Mouse (Mus musculus) liver, embryonic 11.5 days (tissue): Measurements from ENCODE around the gene Hal. TPM values are rescaled to one million over a fixed set of nuclear protein-coding genes. Genes with fewer than 3 reads are reported as not detected.

Experiments
- ATAC-seq: fragments of 200-750 bp; cut with Nextera tagmentation; replicated peaks from 2 replicates; pipeline ENCODE4 v1.8.0; 2017; ENCODE audit warnings: moderate number of reproducible peaks, mild to moderate bottlenecking, moderate TSS enrichment, moderate library complexity; ENCODE audit not compliant: low FRiP score
- DNase-seq: peaks from one replicate; pipeline ENCODE4 v3.0.0-alpha.2; 2017; ENCODE audit warnings: low spot score
- H3K27ac ChIP-seq: fragments of 300-500 bp; sonication (generic); 2 replicates; pipeline ENCODE4 v1.5.1; 2014; ENCODE audit warnings: mild to moderate bottlenecking, low read depth, low read length, control low read depth
- H3K27me3 ChIP-seq: fragments of 300-500 bp; sonication (generic); replicated peaks from 2 replicates; pipeline ENCODE4 v1.6.1; 2014; ENCODE audit warnings: low read length, mixed read lengths; ENCODE audit not compliant: control insufficient read depth, insufficient read depth
- H3K36me3 ChIP-seq: fragments of 300-500 bp; sonication (generic); 2 replicates; pipeline ENCODE4 v1.6.1; 2014; ENCODE audit warnings: mild to moderate bottlenecking, low read length, moderate library complexity, mixed read lengths; ENCODE audit not compliant: control insufficient read depth, insufficient read depth
- H3K4me1 ChIP-seq: fragments of 300-500 bp; sonication (generic); replicated peaks from 2 replicates; pipeline ENCODE4 v1.6.1; 2014; ENCODE audit warnings: low read length, mixed read lengths; ENCODE audit not compliant: control insufficient read depth, insufficient read depth
- H3K4me2 ChIP-seq: fragments of 300-500 bp; sonication (generic); 2 replicates; pipeline ENCODE4 v1.6.1; 2014; ENCODE audit warnings: mild to moderate bottlenecking, control low read depth, moderate library complexity
- H3K4me3 ChIP-seq: fragments of 300-500 bp; sonication (generic); 2 replicates; pipeline ENCODE4 v1.5.1; 2014; ENCODE audit warnings: low read depth, low read length, control low read depth
- H3K9ac ChIP-seq: fragments of 300-500 bp; sonication (generic); 2 replicates; pipeline ENCODE4 v1.6.1; 2014; ENCODE audit warnings: low read depth, low read length, control low read depth
- H3K9me3 ChIP-seq: fragments of 300-500 bp; sonication (generic); 2 replicates; pipeline ENCODE4 v1.6.1; 2016; ENCODE audit warnings: low read length, inconsistent platforms, mixed read lengths; ENCODE audit not compliant: control insufficient read depth
- WGBS: fragments of 180-500 bp; shearing (Covaris S2); extraction: QIAGEN DNeasy Blood & Tissue Kit; methylation state at CpG from one replicate; pipeline ENCODE4 v1.1.7; 2014; 5-methylcytosine and 5-hydroxymethylcytosine counted together
- polyA plus RNA-seq: library from polyadenylated mRNA; unstranded; fragments of >200 nt; fragmentation: Nextera tagmentation; extraction: Ambion mirVana; gene quantifications from 2 replicates; pipeline ENCODE4 v1.2.1, GENCODE M21; 2014

Gene Hal
- polyA plus RNA-seq, 1 experiment from 2014 or later: 1.3 TPM

GRCm38 (mm10) chr10:93500864-93501263 lies 12.3 kb downstream of the Hal start:
- H3K9me3 ChIP-seq: no peaks in the 10 kb centered on the region
- no peak overlapping the region for H3K27ac ChIP-seq
- no peak for ATAC-seq
- H3K9ac ChIP-seq: no peak overlapping the region
- DNase-seq: no peak
- H3K27me3 ChIP-seq: no peaks in the 10 kb centered on the region
- H3K4me1 ChIP-seq: no peaks in the 10 kb centered on the region
- 67% methylated on average over 10 of the region's 10 CpGs for WGBS
- no peak overlapping the region for H3K4me3 ChIP-seq
- no peak overlapping the region for H3K4me2 ChIP-seq
- no peaks in the 10 kb centered on the region for H3K36me3 ChIP-seq

DNA sequence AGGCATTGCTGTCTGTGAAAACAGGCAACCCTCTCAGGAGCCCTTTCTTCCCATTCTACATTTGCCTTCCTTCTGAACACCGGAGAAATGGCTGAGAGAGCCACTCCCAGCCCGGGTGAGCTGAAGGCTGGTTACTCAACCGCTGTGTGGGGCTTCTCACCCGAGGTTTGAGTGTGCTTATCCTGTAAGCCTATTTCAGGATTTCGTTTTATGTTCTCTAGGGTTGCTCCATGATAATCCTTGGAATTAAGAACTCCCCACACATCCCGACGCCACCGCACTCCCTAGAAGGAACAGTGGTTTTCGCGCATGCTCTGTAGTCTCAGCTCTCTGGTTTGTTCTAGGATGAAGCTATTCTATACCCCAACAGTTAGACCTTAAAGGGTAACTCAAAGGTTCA lies 12.8 kb downstream of the Hal start:
- H3K4me2 ChIP-seq: no peak overlapping the region
- no peaks in the 10 kb centered on the region for H3K27me3 ChIP-seq
- no peaks in the 10 kb centered on the region for H3K9me3 ChIP-seq
- no peak overlapping the region for H3K9ac ChIP-seq
- WGBS: 81% methylated on average over 10 of the region's 10 CpGs
- ATAC-seq (no peak), DNase-seq (no peak)
- no peaks in the 10 kb centered on the region for H3K4me1 ChIP-seq
- H3K27ac ChIP-seq: no peak overlapping the region
- H3K4me3 ChIP-seq: no peak overlapping the region
- no peaks in the 10 kb centered on the region for H3K36me3 ChIP-seq

DNA sequence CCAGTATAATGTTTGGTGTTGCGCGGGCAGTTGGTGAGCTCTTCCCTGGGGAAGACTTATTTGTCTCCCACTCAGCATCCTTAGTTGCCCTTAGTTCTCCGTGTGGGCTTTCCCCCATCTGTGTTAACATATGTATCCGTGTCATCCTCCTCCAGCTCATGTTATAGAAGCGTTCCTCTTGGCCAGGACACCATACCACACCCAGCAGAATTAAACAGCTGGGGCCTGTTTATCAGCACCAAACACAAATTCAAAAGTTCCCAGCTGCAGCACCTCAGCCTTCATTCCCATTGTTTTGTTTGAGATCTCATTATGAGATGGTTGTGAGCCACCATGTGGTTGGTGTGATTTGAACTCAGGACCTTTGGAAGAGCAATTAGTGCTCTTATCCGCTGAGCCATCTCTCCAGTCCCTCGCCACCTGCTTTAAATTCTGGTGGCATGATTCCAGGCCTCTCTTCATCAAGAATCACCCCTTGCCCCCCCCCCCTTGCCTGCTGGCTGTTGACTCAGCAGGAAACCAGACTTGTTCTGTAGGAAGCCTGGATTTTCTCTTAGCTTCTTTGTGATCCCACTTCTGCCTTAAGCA lies 19.9 kb downstream of the Hal start:
- ATAC-seq (no peak), DNase-seq (no peak)
- H3K9me3 ChIP-seq: no peaks in the 10 kb centered on the region
- no peak overlapping the region for H3K27ac ChIP-seq
- no peak overlapping the region for H3K4me2 ChIP-seq
- no peaks in the 10 kb centered on the region for H3K4me1 ChIP-seq
- H3K4me3 ChIP-seq: no peak overlapping the region
- H3K9ac ChIP-seq: no peak overlapping the region
- H3K27me3 ChIP-seq: no peaks in the 10 kb centered on the region
- 83% methylated on average over 7 of the region's 7 CpGs for WGBS
- H3K36me3 ChIP-seq: no peaks in the 10 kb centered on the region

GRCm38 (mm10) chr10:93509532-93510153 lies 21.1 kb downstream of the Hal start:
- Histone ChIP-seq H3K27me3 (no peaks in the 10 kb centered on the region), H3K27ac (no peak overlapping the region), H3K4me3 (no peak overlapping the region), H3K9ac (no peak overlapping the region), H3K36me3 (no peaks in the 10 kb centered on the region), H3K4me1 (no peaks in the 10 kb centered on the region), H3K4me2 (no peak overlapping the region), H3K9me3 (no peaks in the 10 kb centered on the region)
- DNase-seq (no peak), ATAC-seq (no peak)
- 81% methylated on average over 15 of the region's 15 CpGs for WGBS

- DNase-seq: no peak
These were observed 26.9 kb downstream of the Hal start for GRCm38 (mm10) chr10:93515419-93515818.

GRCm38 (mm10) chr10:93515927-93516326 lies 27.4 kb downstream of the Hal start:
- H3K9me3 ChIP-seq: no peaks in the 10 kb centered on the region
- no peak overlapping the region for H3K27ac ChIP-seq
- ATAC-seq (no peak), DNase-seq (no peak)
- H3K4me1 ChIP-seq: no peaks in the 10 kb centered on the region
- H3K9ac ChIP-seq: no peak overlapping the region
- no peak overlapping the region for H3K4me2 ChIP-seq
- no peaks in the 10 kb centered on the region for H3K36me3 ChIP-seq
- H3K4me3 ChIP-seq: no peak overlapping the region
- H3K27me3 ChIP-seq: no peaks in the 10 kb centered on the region
- 77% methylated on average over 12 of the region's 12 CpGs for WGBS

More at GRCm38 (mm10) chr10:93515419-93515818, 26.9 kb downstream of the Hal start:
- no peak for ATAC-seq
- H3K9ac ChIP-seq: no peak overlapping the region
- no peak overlapping the region for H3K4me2 ChIP-seq
- H3K9me3 ChIP-seq: no peaks in the 10 kb centered on the region
- H3K36me3 ChIP-seq: no peaks in the 10 kb centered on the region
- H3K27ac ChIP-seq: no peak overlapping the region
- H3K27me3 ChIP-seq: no peaks in the 10 kb centered on the region
- no peaks in the 10 kb centered on the region for H3K4me1 ChIP-seq
- no peak overlapping the region for H3K4me3 ChIP-seq
- 40% methylated on average over 1 of the region's 1 CpGs for WGBS

DNA sequence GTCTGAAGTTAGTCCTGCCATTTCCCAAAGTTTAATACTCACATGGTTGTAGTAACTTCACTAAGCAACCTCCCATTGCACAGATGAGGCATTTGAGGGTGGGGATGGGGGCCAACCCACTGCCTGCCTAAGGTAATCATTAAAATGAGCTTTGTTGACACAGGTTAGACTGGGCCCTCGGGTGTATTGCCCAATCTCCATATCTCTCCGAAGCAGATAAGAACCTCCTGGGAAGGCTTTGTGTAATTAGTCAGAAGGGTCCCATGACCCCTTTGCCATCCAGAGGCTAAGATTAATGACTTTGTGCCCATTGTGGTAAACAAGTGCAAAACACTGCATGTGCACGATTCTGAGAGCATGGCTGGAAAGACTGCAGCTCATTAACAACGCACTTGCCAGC lies 29.2 kb downstream of the Hal start:
- no peak overlapping the region for H3K27ac ChIP-seq
- no peaks in the 10 kb centered on the region for H3K36me3 ChIP-seq
- WGBS: 42% methylated on average over 4 of the region's 4 CpGs
- H3K4me2 ChIP-seq: no peak overlapping the region
- no peak for DNase-seq
- H3K9ac ChIP-seq: no peak overlapping the region
- no peaks in the 10 kb centered on the region for H3K9me3 ChIP-seq
- no peaks in the 10 kb centered on the region for H3K27me3 ChIP-seq
- no peak overlapping the region for H3K4me3 ChIP-seq
- peak; percentile 77 for ATAC-seq
- no peaks in the 10 kb centered on the region for H3K4me1 ChIP-seq

DNA sequence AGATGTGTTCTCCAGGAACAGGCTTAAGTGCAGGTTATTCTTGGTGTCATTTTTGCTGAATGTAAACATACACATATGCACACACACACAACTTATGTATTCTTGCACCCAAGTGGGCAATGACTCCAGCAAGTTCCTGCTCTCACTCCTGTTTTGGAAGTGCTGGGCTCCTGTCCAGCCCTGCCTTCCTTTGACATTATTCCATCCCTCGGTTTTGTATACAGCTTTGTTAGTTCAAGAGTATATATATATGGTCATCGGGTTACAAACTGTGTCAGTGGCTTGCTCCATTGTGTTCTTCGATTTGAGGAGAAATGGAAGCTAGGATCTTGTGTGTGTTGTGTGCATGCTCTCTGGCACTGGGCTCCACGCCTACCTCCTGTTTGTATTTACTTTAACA lies 29.6 kb downstream of the Hal start:
- Histone ChIP-seq H3K9me3 (no peaks in the 10 kb centered on the region), H3K4me2 (no peak overlapping the region), H3K4me1 (no peaks in the 10 kb centered on the region), H3K27me3 (no peaks in the 10 kb centered on the region), H3K36me3 (no peaks in the 10 kb centered on the region), H3K4me3 (no peak overlapping the region), H3K9ac (no peak overlapping the region), H3K27ac (no peak overlapping the region)
- ATAC-seq (0 out of 2 replicates have a peak, but pooled peaks have one; percentile 23), DNase-seq (no peak)
- WGBS: 78% methylated on average over 4 of the region's 4 CpGs

DNA sequence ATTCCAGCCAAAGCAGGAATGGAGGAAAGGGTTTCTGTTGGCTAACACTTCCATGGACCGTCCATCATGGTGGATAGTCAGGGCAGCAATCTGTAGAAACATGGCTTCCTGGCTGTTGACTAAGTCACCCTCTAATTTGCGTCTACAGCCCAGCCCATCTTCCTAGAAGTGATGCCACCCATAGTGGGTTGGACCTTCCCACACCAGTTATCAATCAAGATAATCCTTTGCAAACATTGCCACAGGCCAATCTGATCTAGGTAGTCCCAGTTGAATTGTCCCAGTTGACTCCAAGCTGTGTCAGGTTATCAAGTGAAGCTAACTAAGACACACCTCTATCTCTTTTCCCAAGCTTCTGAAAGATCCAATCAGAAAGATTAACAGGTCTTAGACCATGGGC lies 30.1 kb downstream of the Hal start:
- no peaks in the 10 kb centered on the region for H3K27me3 ChIP-seq
- 67% methylated on average over 2 of the region's 2 CpGs for WGBS
- H3K9ac ChIP-seq: no peak overlapping the region
- H3K4me3 ChIP-seq: no peak overlapping the region
- no peaks in the 10 kb centered on the region for H3K9me3 ChIP-seq
- H3K27ac ChIP-seq: no peak overlapping the region
- H3K36me3 ChIP-seq: no peaks in the 10 kb centered on the region
- DNase-seq: no peak
- H3K4me1 ChIP-seq: no peaks in the 10 kb centered on the region
- ATAC-seq: no peak
- H3K4me2 ChIP-seq: no peak overlapping the region
